Mouse (Mus musculus): Measurements from ENCODE around the gene Cep19. TPM values are rescaled to one million over a fixed set of nuclear protein-coding genes. Genes with fewer than 3 reads are reported as not detected.

Gene Cep19
- polyA plus RNA-seq, 1 experiment, result 0.11 TPM

- TF ChIP-seq GATA1 (IDR thresholded peaks at IDR 0.05; ENCODE audit: low read length) (no peak), TAL1 (IDR thresholded peaks at IDR 0.05; ENCODE audit: low read length) (no peak)
- H3K4me3 ChIP-seq (replicated peaks), result no peak overlapping the region
- no peaks in the 10 kb centered on the region for H3K27me3 ChIP-seq (ENCODE audit: control insufficient read depth)
- no peaks in the 10 kb centered on the region for H3K9me3 ChIP-seq (ENCODE audit: control insufficient read depth, low read length)
- H3K36me3 ChIP-seq (ENCODE audit: control insufficient read depth), result no peaks in the 10 kb centered on the region
- H3K4me1 ChIP-seq (ENCODE audit: control insufficient read depth), result peaks cover 38% of the 10 kb centered on the region
Measured at GRCm38 (mm10) chr16:32114968-32115695, 15.5 kb downstream of the Cep19 start.

- H3K4me3 ChIP-seq (replicated peaks), result no peak overlapping the region
- TF ChIP-seq GATA1 (IDR thresholded peaks at IDR 0.05; ENCODE audit: low read length), result no peak
- no peak for TF ChIP-seq TAL1 (IDR thresholded peaks at IDR 0.05; ENCODE audit: low read length)
- no peaks in the 10 kb centered on the region for H3K9me3 ChIP-seq (ENCODE audit: control insufficient read depth, low read length)
- H3K36me3 ChIP-seq (ENCODE audit: control insufficient read depth), result no peaks in the 10 kb centered on the region
- H3K4me1 ChIP-seq (ENCODE audit: control insufficient read depth), result peaks cover 38% of the 10 kb centered on the region
- no peaks in the 10 kb centered on the region for H3K27me3 ChIP-seq (ENCODE audit: control insufficient read depth)
Measured at GRCm38 (mm10) chr16:32115781-32116180, 16.2 kb downstream of the Cep19 start.

GRCm38 (mm10) chr16:32116186-32116585 lies 16.6 kb downstream of the Cep19 start:
- Histone ChIP-seq H3K36me3 (ENCODE audit: control insufficient read depth) (no peaks in the 10 kb centered on the region), H3K4me1 (ENCODE audit: control insufficient read depth) (peaks cover 38% of the 10 kb centered on the region), H3K27me3 (ENCODE audit: control insufficient read depth) (no peaks in the 10 kb centered on the region), H3K4me3 (replicated peaks) (no peak overlapping the region), H3K9me3 (ENCODE audit: control insufficient read depth, low read length) (no peaks in the 10 kb centered on the region)
- TF ChIP-seq TAL1 (IDR thresholded peaks at IDR 0.05; ENCODE audit: low read length), result no peak
- no peak for TF ChIP-seq GATA1 (IDR thresholded peaks at IDR 0.05; ENCODE audit: low read length)

- TF ChIP-seq GATA1 (IDR thresholded peaks at IDR 0.05; ENCODE audit: low read length) (no peak), TAL1 (IDR thresholded peaks at IDR 0.05; ENCODE audit: low read length) (no peak)
- Histone ChIP-seq H3K36me3 (ENCODE audit: control insufficient read depth) (no peaks in the 10 kb centered on the region), H3K9me3 (ENCODE audit: control insufficient read depth, low read length) (no peaks in the 10 kb centered on the region), H3K4me1 (ENCODE audit: control insufficient read depth) (peaks cover 11% of the 10 kb centered on the region), H3K27me3 (ENCODE audit: control insufficient read depth) (0 out of 2 replicates have a peak, but pooled peaks cover 2% of the 10 kb centered on the region), H3K4me3 (replicated peaks) (no peak overlapping the region)
Measured at GRCm38 (mm10) chr16:32120454-32120853, 20.9 kb downstream of the Cep19 start.

- H3K36me3 ChIP-seq (ENCODE audit: control insufficient read depth), result no peaks in the 10 kb centered on the region
- TF ChIP-seq GATA1 (IDR thresholded peaks at IDR 0.05; ENCODE audit: low read length) (no peak), TAL1 (IDR thresholded peaks at IDR 0.05; ENCODE audit: low read length) (no peak)
- H3K4me1 ChIP-seq (ENCODE audit: control insufficient read depth), result no peaks in the 10 kb centered on the region
- H3K9me3 ChIP-seq (ENCODE audit: control insufficient read depth, low read length), result no peaks in the 10 kb centered on the region
- H3K27me3 ChIP-seq (ENCODE audit: control insufficient read depth), result 0 out of 2 replicates have a peak, but pooled peaks cover 2% of the 10 kb centered on the region
- H3K4me3 ChIP-seq (replicated peaks), result no peak overlapping the region
Measured at GRCm38 (mm10) chr16:32124020-32124419, 24.4 kb downstream of the Cep19 start.

- Histone ChIP-seq H3K27me3 (ENCODE audit: control insufficient read depth) (0 out of 2 replicates have a peak, but pooled peaks cover 2% of the 10 kb centered on the region), H3K36me3 (ENCODE audit: control insufficient read depth) (no peaks in the 10 kb centered on the region), H3K9me3 (ENCODE audit: control insufficient read depth, low read length) (no peaks in the 10 kb centered on the region), H3K4me1 (ENCODE audit: control insufficient read depth) (peaks cover 5% of the 10 kb centered on the region), H3K4me3 (replicated peaks) (no peak overlapping the region)
- TF ChIP-seq GATA1 (IDR thresholded peaks at IDR 0.05; ENCODE audit: low read length) (no peak), TAL1 (IDR thresholded peaks at IDR 0.05; ENCODE audit: low read length) (no peak)
Measured at GRCm38 (mm10) chr16:32124444-32125335, 25.1 kb downstream of the Cep19 start.

- 0 out of 2 replicates have a peak, but pooled peaks cover 2% of the 10 kb centered on the region for H3K27me3 ChIP-seq (ENCODE audit: control insufficient read depth)
- H3K4me1 ChIP-seq (ENCODE audit: control insufficient read depth), result peaks cover 11% of the 10 kb centered on the region
- H3K4me3 ChIP-seq (replicated peaks), result no peak overlapping the region
- H3K36me3 ChIP-seq (ENCODE audit: control insufficient read depth), result no peaks in the 10 kb centered on the region
- H3K9me3 ChIP-seq (ENCODE audit: control insufficient read depth, low read length), result no peaks in the 10 kb centered on the region
- TF ChIP-seq GATA1 (IDR thresholded peaks at IDR 0.05; ENCODE audit: low read length) (no peak), TAL1 (IDR thresholded peaks at IDR 0.05; ENCODE audit: low read length) (no peak)
Measured at GRCm38 (mm10) chr16:32125364-32125763, 25.8 kb downstream of the Cep19 start.

GRCm38 (mm10) chr16:32127046-32127445 lies 27.4 kb downstream of the Cep19 start:
- Histone ChIP-seq H3K4me1 (ENCODE audit: control insufficient read depth) (peaks cover 19% of the 10 kb centered on the region), H3K27me3 (ENCODE audit: control insufficient read depth) (0 out of 2 replicates have a peak, but pooled peaks cover 2% of the 10 kb centered on the region), H3K9me3 (ENCODE audit: control insufficient read depth, low read length) (no peaks in the 10 kb centered on the region), H3K36me3 (ENCODE audit: control insufficient read depth) (no peaks in the 10 kb centered on the region), H3K4me3 (replicated peaks) (no peak overlapping the region)
- TF ChIP-seq TAL1 (IDR thresholded peaks at IDR 0.05; ENCODE audit: low read length), result no peak
- TF ChIP-seq GATA1 (IDR thresholded peaks at IDR 0.05; ENCODE audit: low read length), result no peak
